Mouse (Mus musculus): ENCODE measurements around the gene Lipc.
"Not testable (repeated sequence)": the region's sequence is repeated elsewhere in the genome, so short reads cannot be mapped to it uniquely, and the experiment has no call there.

Lipc gene

DNA sequence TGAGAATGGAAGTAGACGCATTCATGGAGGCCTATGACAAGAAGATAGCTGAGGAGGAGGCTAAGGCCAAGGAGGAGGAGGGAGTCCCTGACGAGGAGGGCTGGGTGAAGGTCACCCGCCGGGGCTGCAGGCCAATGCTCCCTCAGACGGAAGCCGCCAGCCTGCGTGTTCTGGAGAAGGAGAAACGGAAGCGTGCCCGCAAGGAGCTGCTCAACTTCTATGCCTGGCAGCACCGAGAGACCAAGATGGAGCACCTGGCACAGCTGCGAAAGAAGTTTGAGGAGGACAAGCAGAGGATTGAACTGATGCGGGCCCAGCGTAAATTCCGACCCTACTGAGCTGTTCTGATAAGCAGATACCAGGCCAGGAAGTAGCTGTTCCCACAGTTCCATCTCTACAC is 98.9 kb downstream of the Lipc start:
- not testable (repeated sequence) for DNase-seq

DNA sequence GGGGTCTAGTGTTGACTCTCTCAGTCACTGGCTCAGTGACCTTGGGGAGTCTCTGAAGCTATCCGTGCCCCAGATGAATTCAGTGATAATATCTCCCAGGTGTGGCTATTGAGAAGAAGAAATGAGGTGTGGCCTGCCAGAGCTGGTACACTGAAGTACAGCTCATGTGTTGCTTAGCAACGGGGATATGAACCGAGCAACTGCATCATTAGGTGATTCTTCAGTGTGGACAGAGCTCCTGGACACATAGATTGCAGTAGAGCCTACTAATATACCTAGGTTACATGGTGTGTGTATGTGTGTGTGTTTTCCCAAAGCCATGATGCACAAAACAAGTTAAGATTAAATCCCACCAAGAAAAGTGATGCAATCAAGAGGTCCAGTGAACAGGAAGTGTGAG is 100.5 kb downstream of the Lipc start:
- DNase-seq, result no peak

DNA sequence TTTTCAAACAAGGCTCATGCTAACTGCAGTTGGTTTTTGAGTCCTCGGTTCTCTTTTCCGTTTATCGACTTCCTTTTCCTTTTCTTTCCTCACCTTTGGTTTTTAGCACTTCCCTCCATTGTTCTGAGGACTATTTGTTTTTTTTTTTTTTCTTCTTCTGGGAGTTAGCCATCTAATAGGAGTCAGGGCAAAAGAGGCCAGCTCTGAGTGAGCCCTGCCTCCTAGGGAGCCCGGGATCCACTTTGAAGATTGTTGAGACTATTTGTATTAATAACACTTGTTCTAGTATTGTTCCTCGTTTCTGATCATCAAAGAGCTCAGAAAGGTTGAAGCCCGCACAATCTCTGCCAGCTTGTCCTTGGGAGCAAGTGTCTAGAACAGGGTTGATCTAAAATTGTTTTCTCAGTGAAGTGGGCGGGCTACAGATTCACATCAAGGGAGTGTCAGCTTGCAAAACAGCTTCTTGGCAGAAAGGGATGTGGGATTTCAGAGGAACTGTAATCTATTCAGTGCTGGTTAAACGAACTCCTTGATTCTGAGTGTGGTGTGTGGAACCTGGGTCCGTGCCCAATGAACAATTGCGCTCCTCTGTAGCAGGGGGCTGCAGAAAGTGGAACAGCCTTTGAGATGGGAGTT is 103.8 kb downstream of the Lipc start:
- peak; percentile 52 for DNase-seq

- DNase-seq, result no peak
Observed at GRCm38 (mm10) chr9:70847627-70848051, 104.4 kb downstream of the Lipc start.

DNA sequence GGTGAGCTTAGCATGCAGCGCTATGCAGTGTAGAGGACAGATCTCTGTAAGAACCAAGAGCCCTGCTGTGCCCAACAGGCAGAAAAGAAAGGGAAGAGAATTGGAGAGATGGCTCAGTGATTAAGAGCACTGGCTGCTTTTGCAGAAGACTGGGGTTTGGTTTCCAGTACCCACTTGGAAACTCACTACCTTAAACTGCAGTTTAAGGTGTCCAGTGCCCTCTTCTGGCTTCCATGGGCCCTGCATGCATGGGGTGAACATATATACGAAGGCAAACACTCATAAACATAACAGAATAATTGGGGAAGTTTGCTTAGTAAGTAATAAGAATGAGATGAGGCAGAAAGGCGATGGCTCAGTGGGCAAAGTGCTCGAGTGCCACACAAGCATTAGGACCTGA is 108.8 kb downstream of the Lipc start:
- no peak for DNase-seq

GRCm38 (mm10) chr9:70842300-70842941 is 109.6 kb downstream of the Lipc start:
- no peak for DNase-seq

GRCm38 (mm10) chr9:70841426-70842215 is 110.4 kb downstream of the Lipc start:
- no peak for DNase-seq

- DNase-seq, result no peak
Observed at GRCm38 (mm10) chr9:70840861-70841341, 111.1 kb downstream of the Lipc start.

DNA sequence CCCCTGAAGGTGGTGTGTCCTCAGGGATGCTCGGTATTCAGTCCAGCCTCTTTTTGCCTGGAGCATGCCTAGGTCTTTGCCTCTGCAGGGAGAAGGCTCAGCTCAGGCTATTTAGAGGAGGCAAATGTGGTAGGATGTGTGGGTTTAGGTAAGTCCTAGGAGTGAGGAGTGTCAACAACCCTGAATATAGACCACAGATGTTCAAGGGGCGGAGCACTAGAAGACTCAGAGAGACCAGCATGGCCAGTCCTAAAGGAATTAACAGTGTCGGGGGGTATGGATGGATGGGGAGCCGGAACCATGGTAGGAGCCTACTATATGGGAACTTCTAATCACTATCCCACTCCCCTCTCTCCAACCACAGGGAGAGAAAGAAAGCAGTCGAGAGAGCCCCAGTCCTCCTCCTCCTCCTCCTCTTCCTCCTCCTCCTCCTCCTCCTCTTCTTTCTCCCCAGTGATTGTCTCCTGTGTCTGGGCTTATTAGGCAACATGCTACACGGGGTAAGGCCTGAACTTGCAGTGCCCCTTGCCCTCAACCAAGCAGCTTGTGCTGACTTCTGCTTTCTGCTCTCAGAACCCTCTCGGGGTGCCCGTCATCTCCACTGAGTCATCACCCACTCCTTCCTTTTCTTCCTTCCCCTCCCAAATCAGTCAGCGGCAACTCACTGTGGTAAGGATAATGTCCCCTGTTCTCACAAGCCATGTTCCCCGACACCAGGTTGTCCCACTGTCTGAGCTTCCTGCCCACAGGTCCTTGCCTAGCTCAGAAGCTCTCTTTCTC is 113.7 kb downstream of the Lipc start:
- no peak for DNase-seq

- DNase-seq, result peak; percentile 64
Observed at GRCm38 (mm10) chr9:70834730-70835154, 117.3 kb downstream of the Lipc start.

- DNase-seq, result no peak
Observed at GRCm38 (mm10) chr9:70834217-70834616, 117.8 kb downstream of the Lipc start.

- no peak for DNase-seq
Observed at GRCm38 (mm10) chr9:70833111-70833908, 118.7 kb downstream of the Lipc start.

- DNase-seq, result no peak
Observed at GRCm38 (mm10) chr9:70832231-70832630, 119.8 kb downstream of the Lipc start.

DNA sequence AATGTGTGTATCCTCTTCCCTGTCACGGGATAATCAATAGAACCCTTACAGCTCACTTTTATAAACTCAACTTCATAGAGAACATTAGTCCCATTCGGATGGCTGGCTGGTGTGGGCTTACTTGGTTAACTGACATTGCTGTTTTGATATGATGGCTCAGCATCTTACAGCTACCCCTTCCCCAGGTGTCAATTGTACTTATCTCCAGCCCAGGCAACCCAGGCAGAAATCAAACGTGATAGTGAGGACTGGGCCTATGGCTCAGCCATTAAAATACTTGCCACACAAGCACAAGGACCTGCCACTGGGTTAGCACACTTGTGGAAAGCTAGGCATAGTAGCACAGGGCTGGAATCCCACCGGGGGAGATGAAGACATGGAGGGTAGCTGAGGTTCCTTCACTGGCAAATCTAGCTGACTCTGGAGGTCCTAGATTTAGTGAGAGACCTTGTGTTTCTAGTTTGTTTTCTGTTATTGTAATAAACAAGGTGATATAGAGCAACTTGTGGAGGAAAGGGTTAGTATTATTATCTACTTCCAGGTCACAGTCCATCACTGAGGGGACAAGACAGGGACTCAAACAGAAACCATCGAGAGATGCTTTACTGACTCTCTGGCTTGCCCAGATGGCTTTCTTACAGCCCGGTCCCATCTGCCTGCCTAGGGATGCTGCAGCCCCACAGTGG is 121.0 kb downstream of the Lipc start:
- DNase-seq, result no peak

GRCm38 (mm10) chr9:70829784-70830488 is 122.1 kb downstream of the Lipc start:
- no peak for DNase-seq

DNA sequence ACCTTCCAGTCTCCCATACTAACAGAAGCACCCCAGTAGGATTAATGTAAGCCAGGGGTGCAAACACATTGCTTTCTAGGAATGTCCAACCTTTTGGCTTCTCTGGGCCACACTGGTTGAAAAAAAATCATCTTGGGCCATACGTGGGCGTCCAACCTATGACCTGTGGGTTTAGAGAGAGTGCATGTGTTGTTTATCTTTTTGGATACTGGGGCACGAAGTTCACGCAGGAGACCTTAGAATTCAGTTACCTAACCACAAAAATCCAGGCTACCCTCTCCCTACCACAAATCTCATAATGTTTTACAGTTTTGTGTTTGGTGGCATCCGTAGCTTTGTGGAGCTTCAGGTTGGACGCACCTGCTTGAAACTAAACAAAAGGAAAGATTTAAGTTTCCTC is 124.1 kb downstream of the Lipc start:
- no peak for DNase-seq

- no peak for DNase-seq
Observed at GRCm38 (mm10) chr9:70824103-70824502, 127.9 kb downstream of the Lipc start.

DNA sequence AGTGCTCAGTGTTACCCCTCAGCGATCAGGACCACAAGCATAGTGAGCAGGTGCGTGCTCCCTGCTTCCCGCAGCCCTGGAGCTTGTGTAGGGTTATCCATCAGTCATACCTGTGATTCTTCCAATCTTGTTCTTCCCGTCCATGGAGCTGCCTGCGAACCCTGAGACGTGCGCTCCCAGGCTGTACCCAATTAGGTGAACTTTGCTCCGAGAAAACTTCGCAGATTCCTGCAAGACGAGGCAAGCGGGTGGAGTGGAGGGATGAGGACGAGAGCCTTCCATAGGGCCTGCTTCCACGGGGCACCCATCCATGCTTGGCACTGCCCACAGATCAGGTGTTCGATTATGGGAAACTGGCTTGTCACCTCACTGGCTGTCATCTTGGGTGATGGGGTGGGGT is 133.3 kb downstream of the Lipc start:
- no peak for DNase-seq

GRCm38 (mm10) chr9:70817396-70817795 is 134.6 kb downstream of the Lipc start:
- DNase-seq, result no peak

DNA sequence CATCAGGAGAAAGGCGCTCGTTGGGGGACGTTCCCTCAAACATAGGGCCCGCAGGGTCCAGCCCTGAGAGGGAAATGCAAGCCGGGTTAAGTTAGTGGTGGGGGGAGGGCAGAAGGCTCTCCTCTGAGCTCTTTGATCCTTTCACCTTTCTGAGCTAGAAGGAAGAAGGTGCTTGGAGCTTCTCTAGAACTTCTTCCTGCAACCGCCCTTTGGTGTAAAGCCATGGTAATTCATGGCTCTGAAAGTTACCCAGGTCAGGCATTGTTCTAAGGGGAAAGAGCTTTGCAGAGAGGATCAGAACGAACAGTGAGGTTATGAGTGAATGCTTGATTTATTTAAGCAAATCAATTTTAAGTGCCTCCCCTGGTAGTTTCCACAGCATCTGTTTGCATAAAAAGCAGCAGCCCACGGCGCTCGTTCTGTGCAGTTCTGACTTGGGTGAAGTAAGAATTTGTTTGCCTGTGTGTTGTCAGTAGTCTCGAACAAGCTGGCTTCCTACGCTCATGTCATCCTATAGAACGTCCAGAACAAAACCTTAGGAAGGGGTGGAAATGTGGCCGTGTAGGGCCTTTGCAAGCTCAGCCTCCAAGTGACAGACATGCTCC is 135.2 kb downstream of the Lipc start:
- DNase-seq, result no peak

All from right cerebral cortex, postnatal 14 days (tissue).